Mouse (Mus musculus) midbrain, embryonic 14.5 days (tissue): ENCODE data around the gene Mboat2. TPM values are rescaled to one million over a fixed set of nuclear protein-coding genes. Genes with fewer than 3 reads are reported as not detected.

Experiments
- ATAC-seq: fragments of 200-750 bp; cut with Nextera tagmentation; 2 replicates; pipeline ENCODE4 v1.8.0; 2017; ENCODE audit warnings: moderate number of reproducible peaks, moderate library complexity; ENCODE audit not compliant: low FRiP score, low TSS enrichment
- DNase-seq: peaks from one replicate; pipeline ENCODE4 v3.0.0-alpha.2; 2015
- H3K27ac ChIP-seq: fragments of 300-500 bp; sonication (generic); replicated peaks from 2 replicates; pipeline ENCODE4 v1.5.1; 2014; ENCODE audit warnings: mild to moderate bottlenecking, low read depth, low read length, moderate library complexity
- H3K27me3 ChIP-seq: fragments of 300-500 bp; sonication (generic); 2 replicates; pipeline ENCODE4 v1.6.1; 2014; ENCODE audit warnings: low read length, control low read depth, mixed read lengths; ENCODE audit not compliant: control insufficient read depth, insufficient read depth
- H3K36me3 ChIP-seq: fragments of 300-500 bp; sonication (generic); 2 replicates; pipeline ENCODE4 v1.6.1; 2014; ENCODE audit warnings: low read length, control low read depth; ENCODE audit not compliant: control insufficient read depth, insufficient read depth
- H3K4me1 ChIP-seq: fragments of 300-500 bp; sonication (generic); 2 replicates; pipeline ENCODE4 v1.6.1; 2014; ENCODE audit warnings: mild to moderate bottlenecking, antibody characterized with exemption, low read length, control low read depth; ENCODE audit not compliant: control insufficient read depth, insufficient read depth
- H3K4me2 ChIP-seq: fragments of 300-500 bp; sonication (generic); 2 replicates; pipeline ENCODE4 v1.6.1; 2014; ENCODE audit warnings: mild to moderate bottlenecking, low read length, moderate library complexity
- H3K4me3 ChIP-seq: fragments of 300-500 bp; sonication (generic); replicated peaks from 2 replicates; pipeline ENCODE4 v1.5.1; 2014; ENCODE audit warnings: low read depth, low read length
- H3K9ac ChIP-seq: fragments of 300-500 bp; sonication (generic); replicated peaks from 2 replicates; pipeline ENCODE4 v1.6.1; 2014; ENCODE audit warnings: mild to moderate bottlenecking, low read length, moderate library complexity
- H3K9me3 ChIP-seq: fragments of 300-500 bp; sonication (generic); 2 replicates; pipeline ENCODE4 v1.6.1; 2016; ENCODE audit warnings: low read length, control low read depth, mixed read lengths; ENCODE audit not compliant: control insufficient read depth
- WGBS: fragments of 180-500 bp; shearing (Covaris S2); extraction: QIAGEN DNeasy Blood & Tissue Kit; methylation state at CpG from one replicate; pipeline ENCODE4 v1.1.7; 2014; 5-methylcytosine and 5-hydroxymethylcytosine counted together
- polyA plus RNA-seq: library from polyadenylated mRNA; unstranded; fragments of >200 nt; fragmentation: Nextera tagmentation; extraction: Ambion mirVana; gene quantifications from 2 replicates; pipeline ENCODE4 v1.2.1, GENCODE M21; 2014

The Mboat2 gene
- polyA plus RNA-seq, 1 experiment from 2014 or later = 91.0 TPM

GRCm38 (mm10) chr12:24971490-24972200 lies 141.0 kb downstream of the Mboat2 start:
- Histone ChIP-seq H3K4me3 (no peak overlapping the region), H3K27me3 (no peaks in the 10 kb centered on the region), H3K4me1 (peaks cover 6% of the 10 kb centered on the region), H3K36me3 (no peaks in the 10 kb centered on the region), H3K9ac (no peak overlapping the region), H3K4me2 (no peak overlapping the region), H3K27ac (no peak overlapping the region), H3K9me3 (no peaks in the 10 kb centered on the region; the same call in 1 of the 2 replicates)
- 88% methylated on average over 5 of the region's 5 CpGs for WGBS
- DNase-seq = no peak
- no peak for ATAC-seq

- H3K4me2 ChIP-seq = no peak overlapping the region
- no peak overlapping the region for H3K4me3 ChIP-seq
- WGBS = 77% methylated on average over 8 of the region's 8 CpGs
- H3K36me3 ChIP-seq = no peaks in the 10 kb centered on the region
- no peaks in the 10 kb centered on the region; the same call in 1 of the 2 replicates for H3K9me3 ChIP-seq
- no peak overlapping the region for H3K27ac ChIP-seq
- H3K9ac ChIP-seq = no peak overlapping the region
- H3K4me1 ChIP-seq = peaks cover 12% of the 10 kb centered on the region
- ATAC-seq = no peak
- H3K27me3 ChIP-seq = no peaks in the 10 kb centered on the region
- DNase-seq = no peak
Observed at GRCm38 (mm10) chr12:24972371-24973350, 142.0 kb downstream of the Mboat2 start.

GRCm38 (mm10) chr12:24973586-24973985 lies 142.9 kb downstream of the Mboat2 start:
- Histone ChIP-seq H3K4me1 (peaks cover 12% of the 10 kb centered on the region), H3K27ac (no peak overlapping the region), H3K36me3 (no peaks in the 10 kb centered on the region), H3K9me3 (no peaks in the 10 kb centered on the region; the same call in 1 of the 2 replicates), H3K27me3 (no peaks in the 10 kb centered on the region), H3K4me2 (no peak overlapping the region), H3K9ac (no peak overlapping the region), H3K4me3 (no peak overlapping the region)
- ATAC-seq (no peak), DNase-seq (no peak)
- WGBS = 77% methylated on average over 5 of the region's 5 CpGs

GRCm38 (mm10) chr12:24974446-24975114 lies 143.9 kb downstream of the Mboat2 start, which contains the start of gene Kidins220:
Gene Kidins220 (plus strand): TSS chr12:24974925.
- Histone ChIP-seq H3K4me1 (peaks cover 12% of the 10 kb centered on the region), H3K27ac (peak within 1 kb of the TSS; percentile 94), H3K27me3 (no peaks in the 10 kb centered on the region), H3K4me3 (peak within 1 kb of the TSS; percentile 77), H3K4me2 (peak within 1 kb of the TSS; percentile 57), H3K9ac (peak within 1 kb of the TSS; percentile 83), H3K9me3 (no peaks in the 10 kb centered on the region; the same call in 1 of the 2 replicates), H3K36me3 (no peaks in the 10 kb centered on the region)
- ATAC-seq (peak; percentile 92), DNase-seq (peak; percentile 96)
- WGBS = 16% methylated on average over 29 of the region's 29 CpGs

GRCm38 (mm10) chr12:24975115-24975733 lies 144.5 kb downstream of the Mboat2 start:
- Histone ChIP-seq H3K27me3 (no peaks in the 10 kb centered on the region), H3K27ac (peak overlapping the region; percentile 94), H3K4me1 (peaks cover 12% of the 10 kb centered on the region), H3K4me3 (peak overlapping the region; percentile 77), H3K36me3 (no peaks in the 10 kb centered on the region), H3K9me3 (no peaks in the 10 kb centered on the region), H3K9ac (peak overlapping the region; percentile 83), H3K4me2 (peak overlapping the region; percentile 57)
- under 1% methylated on average over 29 of the region's 31 CpGs for WGBS
- DNase-seq = peak; percentile 93
- ATAC-seq = peak; percentile 80

- Histone ChIP-seq H3K4me1 (no peaks in the 10 kb centered on the region), H3K36me3 (peaks cover 69% of the 10 kb centered on the region), H3K4me2 (no peak overlapping the region), H3K27me3 (no peaks in the 10 kb centered on the region), H3K27ac (no peak overlapping the region), H3K9ac (no peak overlapping the region), H3K4me3 (no peak overlapping the region), H3K9me3 (no peaks in the 10 kb centered on the region)
- ATAC-seq (no peak), DNase-seq (no peak)
- 88% methylated on average over 5 of the region's 5 CpGs for WGBS
Observed at GRCm38 (mm10) chr12:24985226-24985625, 154.5 kb downstream of the Mboat2 start.

- Histone ChIP-seq H3K4me2 (no peak overlapping the region), H3K4me1 (no peaks in the 10 kb centered on the region), H3K4me3 (no peak overlapping the region), H3K36me3 (peaks cover 98% of the 10 kb centered on the region), H3K27me3 (no peaks in the 10 kb centered on the region), H3K9me3 (no peaks in the 10 kb centered on the region), H3K9ac (no peak overlapping the region), H3K27ac (no peak overlapping the region)
- DNase-seq (no peak), ATAC-seq (no peak)
- WGBS = 90% methylated on average over 4 of the region's 4 CpGs
Observed at GRCm38 (mm10) chr12:24995350-24995749, 164.7 kb downstream of the Mboat2 start.

GRCm38 (mm10) chr12:25005350-25005749 lies 174.7 kb downstream of the Mboat2 start:
- H3K9ac ChIP-seq = no peak overlapping the region
- H3K36me3 ChIP-seq = peaks cover 90% of the 10 kb centered on the region
- no peak overlapping the region for H3K27ac ChIP-seq
- H3K9me3 ChIP-seq = no peaks in the 10 kb centered on the region
- no peak for DNase-seq
- no peak overlapping the region for H3K4me2 ChIP-seq
- H3K4me1 ChIP-seq = no peaks in the 10 kb centered on the region
- H3K27me3 ChIP-seq = no peaks in the 10 kb centered on the region
- no peak overlapping the region for H3K4me3 ChIP-seq
- ATAC-seq = no peak
- WGBS = 88% methylated on average over 6 of the region's 6 CpGs
